Mouse (Mus musculus): Measurements from ENCODE around the gene Clec11a. TPM values are rescaled to one million over a fixed set of nuclear protein-coding genes. Genes with fewer than 3 reads are reported as not detected.
A peak's percentile ranks its signal among the peaks of the same experiment; 100 is the strongest.

The Clec11a gene
- polyA plus RNA-seq, 1 experiment, result 0.87 TPM

DNA sequence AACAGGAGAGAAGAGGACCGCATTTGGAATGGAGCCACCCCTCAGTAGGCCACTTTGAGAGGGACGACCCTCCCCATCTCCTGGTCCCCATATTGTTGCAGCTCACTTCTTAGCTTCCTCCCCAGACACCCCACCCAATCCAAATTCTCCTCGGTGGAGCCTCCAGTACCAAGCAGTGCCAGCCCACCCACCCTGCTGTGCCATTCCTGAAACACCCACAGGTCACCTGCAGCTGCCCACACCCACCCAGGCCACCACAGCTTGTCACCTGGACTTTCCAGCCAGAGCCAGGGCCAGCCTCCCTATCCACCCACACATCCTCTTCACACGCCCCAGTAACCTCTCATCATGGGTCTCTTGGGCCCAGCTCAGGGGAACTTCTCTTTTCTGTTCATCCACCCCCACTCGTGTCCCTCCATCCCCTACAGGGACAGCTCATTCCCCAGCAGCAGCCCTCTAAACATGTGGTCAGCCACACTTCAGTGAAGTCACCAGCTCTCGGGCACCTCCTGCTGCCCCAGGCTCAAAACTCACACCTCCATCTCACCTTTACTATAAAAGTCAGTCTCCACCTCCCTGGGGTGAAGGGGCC lies 5.1 kb upstream of the Clec11a start:
- no peaks in the 10 kb centered on the region for H3K9me3 ChIP-seq (replicated peaks; ENCODE audit: control insufficient read depth, insufficient read depth, low read length, poor library complexity, severe bottlenecking)
- H3K36me3 ChIP-seq (ENCODE audit: control insufficient read depth, insufficient read depth, low read length, poor library complexity, severe bottlenecking), result no peaks in the 10 kb centered on the region
- H3K9ac ChIP-seq (ENCODE audit: low read depth, poor library complexity, severe bottlenecking), result no peak overlapping the region
- H3K4me1 ChIP-seq (ENCODE audit: control insufficient read depth, insufficient read depth, low read length), result no peaks in the 10 kb centered on the region
- no peak for TF ChIP-seq EP300 (IDR thresholded peaks at IDR 0.05; ENCODE audit: insufficient read depth, low read depth, low read length)
- no peak for TF ChIP-seq CTCF (IDR thresholded peaks at IDR 0.05; ENCODE audit: low read depth, low read length)
- TF ChIP-seq POLR2A (IDR thresholded peaks at IDR 0.05; ENCODE audit: insufficient read depth, low read length), result no peak
- H3K27me3 ChIP-seq (ENCODE audit: control insufficient read depth, insufficient read depth, low read length, poor library complexity, severe bottlenecking), result no peaks in the 10 kb centered on the region
- H3K27ac ChIP-seq (ENCODE audit: insufficient read depth, low read length), result no peak overlapping the region
- no peak overlapping the region for H3K4me3 ChIP-seq (ENCODE audit: low read depth, low read length)

DNA sequence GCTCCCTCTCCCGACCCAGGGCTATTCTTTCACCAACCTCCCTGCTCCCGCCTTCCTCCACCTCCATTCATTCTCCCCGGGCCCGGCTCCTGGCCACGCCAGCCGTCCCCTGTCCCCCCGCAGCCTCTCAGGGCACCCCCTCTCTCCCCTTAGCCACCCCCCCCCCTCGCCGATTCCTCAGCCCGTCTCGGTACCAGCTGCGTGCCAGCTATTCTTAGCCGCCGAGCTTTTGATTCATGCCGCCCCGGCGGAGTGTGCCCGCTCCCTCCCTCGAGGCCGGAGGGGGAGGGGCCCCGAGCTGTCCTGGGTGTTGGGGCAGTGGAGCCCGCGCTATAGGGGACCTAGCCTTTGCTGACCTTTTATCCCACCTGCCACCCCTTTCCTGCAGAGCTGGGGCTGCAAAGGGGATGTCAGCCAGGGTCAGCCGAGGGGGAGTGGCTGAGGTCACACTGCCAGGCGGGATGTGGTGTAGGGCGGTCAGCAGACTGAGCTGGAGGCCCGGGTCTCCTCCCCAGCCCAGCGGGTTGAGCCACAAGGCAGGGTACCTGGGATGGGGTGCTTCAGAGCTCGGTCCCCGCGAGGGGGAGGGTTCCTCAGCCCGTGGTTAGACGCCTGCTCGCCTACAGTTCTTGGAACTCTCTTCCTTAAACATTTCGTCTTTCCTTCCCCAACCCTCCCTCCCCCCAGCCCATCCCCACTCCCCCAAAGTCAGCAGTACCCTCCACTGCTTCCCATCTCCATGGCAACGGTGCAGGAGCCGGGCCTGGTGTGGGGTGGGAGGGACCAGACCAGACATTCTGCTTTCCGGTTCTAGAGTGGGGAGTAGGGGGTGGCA lies 4.4 kb upstream of the Clec11a start:
- Histone ChIP-seq H3K27ac (ENCODE audit: insufficient read depth, low read length) (no peak overlapping the region), H3K9ac (ENCODE audit: low read depth, poor library complexity, severe bottlenecking) (peak overlapping the region; percentile 68), H3K4me3 (ENCODE audit: low read depth, low read length) (peak overlapping the region; percentile 95), H3K36me3 (ENCODE audit: control insufficient read depth, insufficient read depth, low read length, poor library complexity, severe bottlenecking) (no peaks in the 10 kb centered on the region), H3K27me3 (ENCODE audit: control insufficient read depth, insufficient read depth, low read length, poor library complexity, severe bottlenecking) (no peaks in the 10 kb centered on the region), H3K4me1 (ENCODE audit: control insufficient read depth, insufficient read depth, low read length) (no peaks in the 10 kb centered on the region), H3K9me3 (replicated peaks; ENCODE audit: control insufficient read depth, insufficient read depth, low read length, poor library complexity, severe bottlenecking) (no peaks in the 10 kb centered on the region)
- no peak for TF ChIP-seq CTCF (IDR thresholded peaks at IDR 0.05; ENCODE audit: low read depth, low read length)
- TF ChIP-seq POLR2A (IDR thresholded peaks at IDR 0.05; ENCODE audit: insufficient read depth, low read length), result no peak
- TF ChIP-seq EP300 (IDR thresholded peaks at IDR 0.05; ENCODE audit: insufficient read depth, low read depth, low read length), result no peak

DNA sequence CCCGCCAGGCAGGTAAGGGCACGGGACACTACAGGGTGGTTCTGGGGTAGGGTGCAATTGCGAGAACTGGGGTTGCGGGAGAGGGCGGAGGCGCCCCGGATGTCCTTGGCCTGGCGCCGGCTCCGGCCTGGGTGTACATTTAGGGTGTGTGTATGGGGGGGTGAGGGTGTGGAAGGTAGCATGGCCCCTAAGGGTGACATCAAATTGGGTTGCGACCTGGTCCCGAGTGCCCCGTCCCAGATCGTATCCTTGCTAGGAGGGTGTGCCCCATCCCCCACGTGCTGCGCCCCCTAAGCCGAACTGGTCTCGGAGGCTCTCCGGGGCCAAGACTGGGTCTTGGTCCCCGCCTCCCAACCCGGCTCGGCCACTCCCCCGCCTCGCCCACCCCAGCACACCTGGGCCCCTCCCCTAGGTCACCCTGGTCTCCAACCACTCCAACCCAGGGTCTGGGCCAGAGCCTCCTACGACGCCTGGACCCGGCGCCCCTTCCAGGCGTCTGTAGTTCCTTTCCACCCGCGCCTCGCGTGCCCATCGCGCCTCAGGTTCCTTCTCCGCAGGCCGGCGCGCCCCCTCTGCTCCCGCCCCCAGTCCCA lies 3.7 kb upstream of the Clec11a start:
- TF ChIP-seq EP300 (IDR thresholded peaks at IDR 0.05; ENCODE audit: insufficient read depth, low read depth, low read length) (no peak), CTCF (IDR thresholded peaks at IDR 0.05; ENCODE audit: low read depth, low read length) (no peak)
- no peaks in the 10 kb centered on the region for H3K36me3 ChIP-seq (ENCODE audit: control insufficient read depth, insufficient read depth, low read length, poor library complexity, severe bottlenecking)
- no peaks in the 10 kb centered on the region for H3K27me3 ChIP-seq (ENCODE audit: control insufficient read depth, insufficient read depth, low read length, poor library complexity, severe bottlenecking)
- no peaks in the 10 kb centered on the region for H3K4me1 ChIP-seq (ENCODE audit: control insufficient read depth, insufficient read depth, low read length)
- H3K9me3 ChIP-seq (replicated peaks; ENCODE audit: control insufficient read depth, insufficient read depth, low read length, poor library complexity, severe bottlenecking), result no peaks in the 10 kb centered on the region
- no peak overlapping the region for H3K27ac ChIP-seq (ENCODE audit: insufficient read depth, low read length)
- H3K9ac ChIP-seq (ENCODE audit: low read depth, poor library complexity, severe bottlenecking), result peak overlapping the region; percentile 68
- peak overlapping the region; percentile 95 for H3K4me3 ChIP-seq (ENCODE audit: low read depth, low read length)

- Histone ChIP-seq H3K36me3 (ENCODE audit: control insufficient read depth, insufficient read depth, low read length, poor library complexity, severe bottlenecking) (no peaks in the 10 kb centered on the region), H3K9ac (ENCODE audit: low read depth, poor library complexity, severe bottlenecking) (peak within 1 kb of the TSS; percentile 68), H3K4me3 (ENCODE audit: low read depth, low read length) (peak within 1 kb of the TSS; percentile 95), H3K27ac (ENCODE audit: insufficient read depth, low read length) (no peak within 1 kb of the TSS), H3K9me3 (replicated peaks; ENCODE audit: control insufficient read depth, insufficient read depth, low read length, poor library complexity, severe bottlenecking) (no peaks in the 10 kb centered on the region), H3K27me3 (ENCODE audit: control insufficient read depth, insufficient read depth, low read length, poor library complexity, severe bottlenecking) (no peaks in the 10 kb centered on the region), H3K4me1 (ENCODE audit: control insufficient read depth, insufficient read depth, low read length) (no peaks in the 10 kb centered on the region)
- TF ChIP-seq EP300 (IDR thresholded peaks at IDR 0.05; ENCODE audit: insufficient read depth, low read depth, low read length) (no peak), POLR2A (IDR thresholded peaks at IDR 0.05; ENCODE audit: insufficient read depth, low read length) (no peak), CTCF (IDR thresholded peaks at IDR 0.05; ENCODE audit: low read depth, low read length) (no peak)
Observed at GRCm38 (mm10) chr7:44309475-44310284, 3.0 kb upstream of the Clec11a start, which contains the start of gene Shank1. Shank1 (plus strand) TSS chr7:44310253.

DNA sequence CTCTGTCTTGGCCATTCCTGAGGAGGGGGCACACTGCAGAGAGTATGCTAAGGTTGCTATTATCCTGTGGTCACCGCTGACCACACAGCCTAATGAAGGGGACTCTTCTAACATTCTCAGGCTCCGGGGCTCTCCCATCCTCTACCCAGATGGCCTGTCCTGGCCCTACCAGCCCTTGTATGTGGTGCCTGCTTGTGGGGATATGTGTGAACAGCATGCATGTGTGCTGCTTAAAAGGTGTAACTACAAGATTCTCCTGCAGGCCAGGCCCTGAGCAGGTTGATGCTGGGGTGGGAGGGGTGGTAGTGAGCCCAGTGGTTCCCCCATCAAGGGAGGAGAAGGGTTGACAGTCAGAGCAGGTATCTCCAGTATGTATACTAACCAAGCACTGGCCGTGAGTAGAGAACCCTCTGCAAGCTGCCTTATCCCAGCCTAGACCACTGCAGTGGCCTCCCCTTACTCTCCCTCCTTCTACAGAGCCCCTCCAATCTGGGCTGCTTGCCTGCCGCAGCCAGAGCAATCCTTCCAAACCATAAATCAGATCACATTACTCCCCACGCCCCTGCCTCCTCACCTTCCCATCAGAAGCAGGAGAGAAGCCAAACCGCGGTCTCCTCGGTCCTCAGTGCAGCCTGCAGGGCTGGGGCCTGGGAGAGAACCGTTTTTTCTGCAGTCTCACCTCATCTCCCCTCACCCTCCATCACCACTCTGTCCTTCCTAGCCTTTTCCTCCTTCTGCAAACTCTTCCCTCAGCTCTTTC lies 739 bp upstream of the Clec11a start:
- H3K4me1 ChIP-seq (ENCODE audit: control insufficient read depth, insufficient read depth, low read length), result no peaks in the 10 kb centered on the region
- no peak for TF ChIP-seq CTCF (IDR thresholded peaks at IDR 0.05; ENCODE audit: low read depth, low read length)
- no peak for TF ChIP-seq EP300 (IDR thresholded peaks at IDR 0.05; ENCODE audit: insufficient read depth, low read depth, low read length)
- no peak for TF ChIP-seq POLR2A (IDR thresholded peaks at IDR 0.05; ENCODE audit: insufficient read depth, low read length)
- no peak overlapping the region for H3K9ac ChIP-seq (ENCODE audit: low read depth, poor library complexity, severe bottlenecking)
- no peak overlapping the region for H3K4me3 ChIP-seq (ENCODE audit: low read depth, low read length)
- H3K27ac ChIP-seq (ENCODE audit: insufficient read depth, low read length), result no peak overlapping the region
- no peaks in the 10 kb centered on the region for H3K27me3 ChIP-seq (ENCODE audit: control insufficient read depth, insufficient read depth, low read length, poor library complexity, severe bottlenecking)
- no peaks in the 10 kb centered on the region for H3K9me3 ChIP-seq (replicated peaks; ENCODE audit: control insufficient read depth, insufficient read depth, low read length, poor library complexity, severe bottlenecking)
- no peaks in the 10 kb centered on the region for H3K36me3 ChIP-seq (ENCODE audit: control insufficient read depth, insufficient read depth, low read length, poor library complexity, severe bottlenecking)

Data from ES-Bruce4 (cell line).